In the genomic region with DNA sequence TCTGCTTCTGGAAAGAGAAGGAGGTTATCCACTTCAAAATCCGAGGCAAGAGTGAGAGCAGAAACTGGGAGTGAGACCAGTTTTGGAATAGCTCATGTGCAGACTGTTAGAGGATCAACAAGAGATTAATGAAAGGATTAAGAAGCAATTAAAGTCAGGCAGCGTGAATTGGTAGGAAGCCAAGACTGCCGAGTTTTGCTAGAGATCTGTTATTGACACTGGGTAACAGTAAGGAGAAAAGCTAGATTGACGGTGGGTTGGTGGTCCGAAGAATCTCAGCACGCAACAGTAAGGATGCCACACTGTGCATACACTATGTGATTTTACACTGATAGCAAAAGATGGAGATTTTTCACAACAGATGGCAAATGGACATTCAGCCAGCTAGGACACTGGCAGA, we compare ENCODE assay signal across 19 mouse cellular contexts.
DNase-seq lines count a peak whose midpoint lies in the region; ATAC-seq and TF ChIP-seq lines count a peak whose summit lies in the region.
"Had no signal": no experiment of that assay in that cellular context is flagged by ENCODE, and none has a peak within 500 bp of the region (broad histone marks: within the 10 kb centered on the region; RNA-seq: fewer than 3 reads in every experiment).

No protein-coding gene starts in this region.

- intact Hi-C loops in left cerebral cortex, postnatal 4 days (cut with DNase I): no loop called here

- no peak for TF ChIP-seq CTCF in lung, adult 2 months (IDR thresholded peaks at IDR 0.05; ENCODE audit: insufficient read depth, low read length)

- DNase-seq in cerebellum, postnatal 14 days: peak; percentile 70
- DNase-seq in cerebellum, adult 18-20 months: no peak
- DNase-seq in left cerebral cortex, postnatal 4 days: peak; percentile 69
- no peak for DNase-seq in left cerebral cortex, adult 9 months (ENCODE audit: low spot score in 2 of 2)
- DNase-seq in forebrain, embryonic 14.5 days (ENCODE audit: low spot score): peak; percentile 85
- no peak for DNase-seq in frontal cortex, postnatal 25 days (ENCODE audit: low spot score in 2 of 2)
- no peak for DNase-seq in lung, adult 2 months
- DNase-seq: adrenal gland, postnatal 10 days; cerebellum, adult 9-11 months; gastrocnemius, postnatal 36 days; kidney, adult 2 months; right cerebral cortex, adult 18-20 months; thymus, postnatal 25 days had no signal

- no peak for TF ChIP-seq POLR2A in lung, adult 2 months (IDR thresholded peaks at IDR 0.05; ENCODE audit: borderline replicate concordance, extremely low read depth, low read depth, low read length)

- H3K9ac ChIP-seq in forebrain, embryonic 14.5 days (ENCODE audit: low read length): no peak overlapping the region
- no peak overlapping the region for H3K9ac ChIP-seq in midbrain, embryonic 16.5 days (ENCODE audit: low read depth, low read length)
- H3K9ac ChIP-seq: neural tube, embryonic 12.5 days; stomach, embryonic 15.5 days had no signal

- no peaks in the 10 kb centered on the region for H3K4me1 ChIP-seq in forebrain, embryonic 14.5 days (ENCODE audit: control insufficient read depth, insufficient read depth, low read length)
- no peaks in the 10 kb centered on the region for H3K4me1 ChIP-seq in midbrain, embryonic 16.5 days (ENCODE audit: control insufficient read depth, insufficient read depth, low read length)
- H3K4me1 ChIP-seq in lung, adult 2 months (ENCODE audit: control insufficient read depth, insufficient read depth, low read length): no peaks in the 10 kb centered on the region
- H3K4me1 ChIP-seq: megakaryocyte, embryonic 14.5 days; neural tube, embryonic 12.5 days; stomach, embryonic 15.5 days had no signal

- no peak overlapping the region for H3K4me3 ChIP-seq in forebrain, embryonic 14.5 days (ENCODE audit: low read depth, low read length)
- H3K4me3 ChIP-seq in midbrain, embryonic 16.5 days (ENCODE audit: low read depth, low read length): no peak overlapping the region
- H3K4me3 ChIP-seq in lung, adult 2 months (replicated peaks; ENCODE audit: extremely low read depth, low read depth, low read length): no peak overlapping the region
- H3K4me3 ChIP-seq: megakaryocyte, embryonic 14.5 days; neural tube, embryonic 12.5 days; stomach, embryonic 15.5 days had no signal

- H3K36me3 ChIP-seq in forebrain, embryonic 14.5 days (ENCODE audit: control insufficient read depth, insufficient read depth, low read length): no peaks in the 10 kb centered on the region
- no peaks in the 10 kb centered on the region for H3K36me3 ChIP-seq in midbrain, embryonic 16.5 days (ENCODE audit: control insufficient read depth, insufficient read depth, low read length)
- H3K36me3 ChIP-seq: neural tube, embryonic 12.5 days; stomach, embryonic 15.5 days had no signal

- H3K27ac ChIP-seq in forebrain, embryonic 14.5 days (ENCODE audit: low read depth, low read length): no peak overlapping the region
- H3K27ac ChIP-seq in midbrain, embryonic 16.5 days (ENCODE audit: low read length): no peak overlapping the region
- H3K27ac ChIP-seq: kidney, postnatal 0 days; neural tube, embryonic 12.5 days; stomach, embryonic 15.5 days had no signal

- no peak overlapping the region for H3K4me2 ChIP-seq in forebrain, embryonic 14.5 days (ENCODE audit: low read length)
- H3K4me2 ChIP-seq in midbrain, embryonic 16.5 days (ENCODE audit: low read length): no peak overlapping the region
- H3K4me2 ChIP-seq: neural tube, embryonic 12.5 days; stomach, embryonic 15.5 days had no signal

- ATAC-seq in forebrain, embryonic 14.5 days: peak; percentile 93
- ATAC-seq in midbrain, embryonic 16.5 days: peak; percentile 28; the same call in 1 of the 2 replicates
- ATAC-seq: inflammation-experienced regulatory T-cells, adult 6 months had no signal

- no peaks in the 10 kb centered on the region for H3K9me3 ChIP-seq in forebrain, embryonic 14.5 days (replicated peaks; ENCODE audit: control insufficient read depth, low read length)
- H3K9me3 ChIP-seq in midbrain, embryonic 16.5 days (replicated peaks; ENCODE audit: control insufficient read depth, low read length, poor library complexity, severe bottlenecking): no peaks in the 10 kb centered on the region
- H3K9me3 ChIP-seq: neural tube, embryonic 12.5 days; stomach, embryonic 15.5 days had no signal

- 22% methylated on average over 6 of the region's 6 CpGs for WGBS in forebrain, embryonic 14.5 days
- WGBS in midbrain, embryonic 16.5 days: 64% methylated on average over 6 of the region's 6 CpGs
- 70% methylated on average over 6 of the region's 6 CpGs for WGBS in lung, adult 2 months

- H3K27me3 ChIP-seq in forebrain, embryonic 14.5 days (replicated peaks; ENCODE audit: control insufficient read depth, insufficient read depth, low read length): no peaks in the 10 kb centered on the region
- H3K27me3 ChIP-seq in midbrain, embryonic 16.5 days (ENCODE audit: control insufficient read depth, insufficient read depth, low read depth, low read length): no peaks in the 10 kb centered on the region
- H3K27me3 ChIP-seq: megakaryocyte, embryonic 14.5 days; neural tube, embryonic 12.5 days; stomach, embryonic 15.5 days had no signal

Comparison
In these comparisons a context has a peak if more than half of its experiments do, and no peak if none do; other contexts are left out.
1. DNase-seq: peak in cerebellum, postnatal 14 days (2 of 2), left cerebral cortex, postnatal 4 days (single experiment) and forebrain, embryonic 14.5 days (single experiment); none in cerebellum, adult 18-20 months (0 of 2), left cerebral cortex, adult 9 months (0 of 2), frontal cortex, postnatal 25 days (0 of 2) and lung, adult 2 months (single experiment).